Mouse (Mus musculus): ENCODE measurements around the gene Asf1b. TPM values are rescaled to one million over a fixed set of nuclear protein-coding genes. Genes with fewer than 3 reads are reported as not detected.
"Not testable (repeated sequence)": the region's sequence is repeated elsewhere in the genome, so short reads cannot be mapped to it uniquely, and the experiment has no call there.

Asf1b gene
- polyA plus RNA-seq, 1 experiment, result 3.6 TPM

GRCm38 (mm10) chr8:83999057-83999705 is 43.9 kb downstream of the Asf1b start:
- 51% methylated on average over 16 of the region's 16 CpGs for WGBS
- H3K27ac ChIP-seq (ENCODE audit: insufficient read depth, low read depth, low read length), result peak overlapping the region; percentile 83
- peak overlapping the region; percentile 60 for H3K4me3 ChIP-seq (ENCODE audit: insufficient read depth, low read depth, low read length)
- TF ChIP-seq POLR2A (IDR thresholded peaks at IDR 0.05; ENCODE audit: low read depth, low read length) (no peak), CTCF (conservative IDR thresholded peaks at IDR 0.05; ENCODE audit: insufficient read depth, insufficient read length, low read depth, low read length) (no peak)
- no peaks in the 10 kb centered on the region for H3K36me3 ChIP-seq (ENCODE audit: control insufficient read depth, insufficient read depth, low read length)
- H3K27me3 ChIP-seq (replicated peaks; ENCODE audit: control insufficient read depth, insufficient read depth, low read length), result no peaks in the 10 kb centered on the region
- H3K4me1 ChIP-seq (ENCODE audit: control insufficient read depth, insufficient read depth, low read length), result peaks cover 16% of the 10 kb centered on the region; the same call in 1 of the 2 replicates
- peak; percentile 41 for DNase-seq

- H3K27ac ChIP-seq (ENCODE audit: insufficient read depth, low read depth, low read length), result no peak overlapping the region
- H3K4me1 ChIP-seq (ENCODE audit: control insufficient read depth, insufficient read depth, low read length), result peaks cover 16% of the 10 kb centered on the region; the same call in 1 of the 2 replicates
- WGBS, result 88% methylated on average over 2 of the region's 2 CpGs
- no peaks in the 10 kb centered on the region for H3K36me3 ChIP-seq (ENCODE audit: control insufficient read depth, insufficient read depth, low read length)
- no peaks in the 10 kb centered on the region for H3K27me3 ChIP-seq (replicated peaks; ENCODE audit: control insufficient read depth, insufficient read depth, low read length)
- DNase-seq, result no peak
- TF ChIP-seq CTCF (conservative IDR thresholded peaks at IDR 0.05; ENCODE audit: insufficient read depth, insufficient read length, low read depth, low read length) (no peak), POLR2A (IDR thresholded peaks at IDR 0.05; ENCODE audit: low read depth, low read length) (no peak)
- H3K4me3 ChIP-seq (ENCODE audit: insufficient read depth, low read depth, low read length), result no peak overlapping the region
Measured at GRCm38 (mm10) chr8:83999825-84000224, 44.5 kb downstream of the Asf1b start.

GRCm38 (mm10) chr8:84001281-84002000 is 46.1 kb downstream of the Asf1b start, which contains the start of gene 1700067K01Rik:
TSS of gene 1700067K01Rik (plus strand) at chr8:84001502.
- H3K27me3 ChIP-seq (replicated peaks; ENCODE audit: control insufficient read depth, insufficient read depth, low read length), result no peaks in the 10 kb centered on the region
- DNase-seq, result no peak
- 70% methylated on average over 61 of the region's 61 CpGs for WGBS
- H3K4me3 ChIP-seq (ENCODE audit: insufficient read depth, low read depth, low read length), result no peak within 1 kb of the TSS
- no peaks in the 10 kb centered on the region for H3K36me3 ChIP-seq (ENCODE audit: control insufficient read depth, insufficient read depth, low read length)
- TF ChIP-seq POLR2A (IDR thresholded peaks at IDR 0.05; ENCODE audit: low read depth, low read length) (no peak), CTCF (conservative IDR thresholded peaks at IDR 0.05; ENCODE audit: insufficient read depth, insufficient read length, low read depth, low read length) (no peak)
- peaks cover 18% of the 10 kb centered on the region; the same call in 1 of the 2 replicates for H3K4me1 ChIP-seq (ENCODE audit: control insufficient read depth, insufficient read depth, low read length)
- H3K27ac ChIP-seq (ENCODE audit: insufficient read depth, low read depth, low read length), result no peak within 1 kb of the TSS

GRCm38 (mm10) chr8:84002957-84003611 is 47.8 kb downstream of the Asf1b start:
- WGBS, result 46% methylated on average over 12 of the region's 12 CpGs
- Histone ChIP-seq H3K4me3 (ENCODE audit: insufficient read depth, low read depth, low read length) (peak overlapping the region; percentile 11; the same call in 1 of the 2 replicates), H3K27ac (ENCODE audit: insufficient read depth, low read depth, low read length) (peak overlapping the region; percentile 24; the same call in 1 of the 2 replicates), H3K36me3 (ENCODE audit: control insufficient read depth, insufficient read depth, low read length) (no peaks in the 10 kb centered on the region), H3K4me1 (ENCODE audit: control insufficient read depth, insufficient read depth, low read length) (peaks cover 18% of the 10 kb centered on the region; the same call in 1 of the 2 replicates), H3K27me3 (replicated peaks; ENCODE audit: control insufficient read depth, insufficient read depth, low read length) (no peaks in the 10 kb centered on the region)
- no peak for TF ChIP-seq POLR2A (IDR thresholded peaks at IDR 0.05; ENCODE audit: low read depth, low read length)
- DNase-seq, result peak; percentile 68

GRCm38 (mm10) chr8:84003612-84004246 is 48.4 kb downstream of the Asf1b start:
- no peaks in the 10 kb centered on the region for H3K27me3 ChIP-seq (replicated peaks; ENCODE audit: control insufficient read depth, insufficient read depth, low read length)
- H3K27ac ChIP-seq (ENCODE audit: insufficient read depth, low read depth, low read length), result peak overlapping the region; percentile 78; the same call in 1 of the 2 replicates
- peaks cover 18% of the 10 kb centered on the region; the same call in 1 of the 2 replicates for H3K4me1 ChIP-seq (ENCODE audit: control insufficient read depth, insufficient read depth, low read length)
- no peaks in the 10 kb centered on the region for H3K36me3 ChIP-seq (ENCODE audit: control insufficient read depth, insufficient read depth, low read length)
- peak overlapping the region; percentile 68 for H3K4me3 ChIP-seq (ENCODE audit: insufficient read depth, low read depth, low read length)
- no peak for TF ChIP-seq CTCF (conservative IDR thresholded peaks at IDR 0.05; ENCODE audit: insufficient read depth, insufficient read length, low read depth, low read length)
- TF ChIP-seq POLR2A (IDR thresholded peaks at IDR 0.05; ENCODE audit: low read depth, low read length), result no peak
- WGBS, result 48% methylated on average over 6 of the region's 6 CpGs
- DNase-seq, result peak; percentile 37

GRCm38 (mm10) chr8:84004533-84005201 is 49.4 kb downstream of the Asf1b start:
- H3K4me3 ChIP-seq (ENCODE audit: insufficient read depth, low read depth, low read length), result peak overlapping the region; percentile 68
- DNase-seq, result peak; percentile 98
- WGBS, result under 1% methylated on average over 30 of the region's 30 CpGs
- peaks cover 11% of the 10 kb centered on the region; the same call in 1 of the 2 replicates for H3K4me1 ChIP-seq (ENCODE audit: control insufficient read depth, insufficient read depth, low read length)
- no peaks in the 10 kb centered on the region for H3K27me3 ChIP-seq (replicated peaks; ENCODE audit: control insufficient read depth, insufficient read depth, low read length)
- peak overlapping the region; percentile 78 for H3K27ac ChIP-seq (ENCODE audit: insufficient read depth, low read depth, low read length)
- H3K36me3 ChIP-seq (ENCODE audit: control insufficient read depth, insufficient read depth, low read length), result no peaks in the 10 kb centered on the region
- no peak for TF ChIP-seq POLR2A (IDR thresholded peaks at IDR 0.05; ENCODE audit: low read depth, low read length)
- no peak for TF ChIP-seq CTCF (conservative IDR thresholded peaks at IDR 0.05; ENCODE audit: insufficient read depth, insufficient read length, low read depth, low read length)

GRCm38 (mm10) chr8:84005502-84005901 is 50.2 kb downstream of the Asf1b start:
- H3K4me1 ChIP-seq (ENCODE audit: control insufficient read depth, insufficient read depth, low read length), result peaks cover 13% of the 10 kb centered on the region
- WGBS, result 95% methylated on average over 7 of the region's 7 CpGs
- not testable (repeated sequence) for H3K4me3 ChIP-seq (ENCODE audit: insufficient read depth, low read depth, low read length); H3K36me3 ChIP-seq (ENCODE audit: control insufficient read depth, insufficient read depth, low read length); H3K27me3 ChIP-seq (replicated peaks; ENCODE audit: control insufficient read depth, insufficient read depth, low read length); H3K27ac ChIP-seq (ENCODE audit: insufficient read depth, low read depth, low read length); DNase-seq

All from kidney, adult 2 months (tissue).